21 mouse cellular contexts compared by ENCODE assay signal in genomic region chr10:12739302-12739987, GRCm38 (mm10).
DNase-seq lines count a peak whose midpoint lies in the region; ATAC-seq and TF ChIP-seq lines count a peak whose summit lies in the region.
"Had no signal": no experiment of that assay in that cellular context is flagged by ENCODE, and none has a peak within 500 bp of the region (broad histone marks: within the 10 kb centered on the region; RNA-seq: fewer than 3 reads in every experiment).

No protein-coding gene starts in this region.

- ATAC-seq in frontal cortex, adult (ENCODE audit: low TSS enrichment) = peak; percentile 93
- no peak for ATAC-seq in heart, embryonic 12.5 days (ENCODE audit: insufficient number of reproducible peaks, low FRiP score)
- ATAC-seq in heart, embryonic 13.5 days (ENCODE audit: extremely low read depth, insufficient number of reproducible peaks, low FRiP score, low TSS enrichment) = no peak
- ATAC-seq: forebrain, postnatal 0 days; hindbrain, postnatal 0 days; intestine, postnatal 0 days; midbrain, embryonic 16.5 days had no signal

- TF ChIP-seq CTCF in thymus, adult 2 months (IDR thresholded peaks at IDR 0.05; ENCODE audit: borderline replicate concordance, control insufficient read depth, extremely low read depth, insufficient read depth, low read length, poor library complexity) = no peak

- H3K36me3 ChIP-seq in heart, embryonic 12.5 days = peaks cover 45% of the 10 kb centered on the region
- peaks cover 65% of the 10 kb centered on the region for H3K36me3 ChIP-seq in heart, embryonic 13.5 days
- peaks cover 50% of the 10 kb centered on the region for H3K36me3 ChIP-seq in thymus, adult 2 months (ENCODE audit: control insufficient read depth, insufficient read depth, low read length)

- no peaks in the 10 kb centered on the region for H3K27me3 ChIP-seq in heart, embryonic 12.5 days (replicated peaks)
- no peaks in the 10 kb centered on the region for H3K27me3 ChIP-seq in heart, embryonic 13.5 days (replicated peaks)
- no peaks in the 10 kb centered on the region for H3K27me3 ChIP-seq in thymus, adult 2 months (ENCODE audit: control insufficient read depth, insufficient read depth, low read length)
- H3K27me3 ChIP-seq: kidney, embryonic 15.5 days had no signal

- no peak overlapping the region for H3K4me3 ChIP-seq in heart, embryonic 12.5 days
- no peak overlapping the region for H3K4me3 ChIP-seq in heart, embryonic 13.5 days
- no peak overlapping the region for H3K4me3 ChIP-seq in thymus, adult 2 months (ENCODE audit: control insufficient read depth, insufficient read depth, low read length)
- H3K4me3 ChIP-seq: kidney, embryonic 15.5 days; myocyte had no signal

- H3K9ac ChIP-seq in heart, embryonic 12.5 days = no peak overlapping the region
- 0 out of 2 replicates have a peak overlapping the region, but pooled peaks have one; percentile 10 for H3K9ac ChIP-seq in heart, embryonic 13.5 days
- H3K9ac ChIP-seq: forebrain, postnatal 0 days; kidney, embryonic 15.5 days; liver, embryonic 14.5 days had no signal

- no peak for DNase-seq in frontal cortex, postnatal 25 days (ENCODE audit: low spot score in 2 of 2)
- no peak for DNase-seq in heart, postnatal 25 days (ENCODE audit: low spot score)
- no peak for DNase-seq in thymus, adult 2 months
- no peak for DNase-seq in neural tube, embryonic 10.5 days (ENCODE audit: extremely low spot score, low spot score)
- DNase-seq: adrenal gland, postnatal 14 days; cerebellum, adult 9-10 months; forebrain, postnatal 0 days; kidney, postnatal 4 days; right cerebral cortex, adult 18-20 months; right cerebral cortex, postnatal 4 days; thymus, postnatal 36 days had no signal

- TF ChIP-seq POLR2A in thymus, adult 2 months (IDR thresholded peaks at IDR 0.05; ENCODE audit: control insufficient read depth, extremely low read depth, insufficient read depth, low read length, poor library complexity) = no peak

- H3K4me1 ChIP-seq in heart, embryonic 12.5 days (replicated peaks) = peaks cover 20% of the 10 kb centered on the region
- peaks cover 43% of the 10 kb centered on the region for H3K4me1 ChIP-seq in heart, embryonic 13.5 days
- no peaks in the 10 kb centered on the region for H3K4me1 ChIP-seq in thymus, adult 2 months (replicated peaks; ENCODE audit: control insufficient read depth, insufficient read depth, low read length)

- 54% methylated on average over 13 of the region's 13 CpGs for WGBS in heart, embryonic 12.5 days
- 41% methylated on average over 13 of the region's 13 CpGs for WGBS in heart, embryonic 13.5 days
- 96% methylated on average over 13 of the region's 13 CpGs for WGBS in thymus, adult 2 months

- intact Hi-C loops in heart, postnatal 25 days (cut with DNase I) = loop anchor here (5.0 kb wide), 2 partner anchors 128 to 183 kb away; partner anchors contain the start of gene Utrn

- H3K4me2 ChIP-seq in heart, embryonic 12.5 days = peak overlapping the region; percentile 16; the same call in 1 of the 2 replicates
- H3K4me2 ChIP-seq in heart, embryonic 13.5 days = no peak overlapping the region; the same call in 1 of the 2 replicates
- H3K4me2 ChIP-seq: kidney, embryonic 15.5 days had no signal

- peak overlapping the region; percentile 68 for H3K27ac ChIP-seq in heart, embryonic 12.5 days (ENCODE audit: poor library complexity, severe bottlenecking)
- peak overlapping the region; percentile 77 for H3K27ac ChIP-seq in heart, embryonic 13.5 days (replicated peaks)
- H3K27ac ChIP-seq in thymus, adult 2 months (ENCODE audit: control insufficient read depth, insufficient read depth, low read length) = no peak overlapping the region
- H3K27ac ChIP-seq: hindbrain, postnatal 0 days; kidney, embryonic 15.5 days; liver, embryonic 14.5 days; macrophage had no signal

- peaks cover 4% of the 10 kb centered on the region; the same call in 1 of the 2 replicates for H3K9me3 ChIP-seq in heart, embryonic 12.5 days (replicated peaks)
- H3K9me3 ChIP-seq in heart, embryonic 13.5 days = peaks cover 4% of the 10 kb centered on the region; the same call in 1 of the 2 replicates
- H3K9me3 ChIP-seq: kidney, embryonic 15.5 days had no signal
